Mouse (Mus musculus) midbrain, postnatal 0 days (tissue): ENCODE measurements around the gene Pcbp3. TPM values are rescaled to one million over a fixed set of nuclear protein-coding genes. Genes with fewer than 3 reads are reported as not detected.
A peak's percentile ranks its signal among the peaks of the same experiment; 100 is the strongest.

Experiments
- ATAC-seq: fragments of 200-750 bp; cut with Nextera tagmentation; 2 replicates; pipeline ENCODE4 v1.8.0; 2017; ENCODE audit warnings: moderate number of reproducible peaks, mild to moderate bottlenecking, moderate TSS enrichment, moderate library complexity; ENCODE audit not compliant: low FRiP score
- DNase-seq: peaks from one replicate; pipeline ENCODE4 v3.0.0-alpha.2; 2015; ENCODE audit warnings: low spot score
- H3K27ac ChIP-seq: fragments of 300-500 bp; sonication (generic); 2 replicates; pipeline ENCODE4 v1.5.1; 2014; ENCODE audit warnings: low read depth, mild to moderate bottlenecking, low read length, mixed read lengths
- H3K27me3 ChIP-seq: fragments of 300-500 bp; sonication (generic); 2 replicates; pipeline ENCODE4 v1.6.1; 2014; ENCODE audit warnings: low read length, control low read depth, mixed read lengths; ENCODE audit not compliant: insufficient read depth
- H3K36me3 ChIP-seq: fragments of 300-500 bp; sonication (generic); 2 replicates; pipeline ENCODE4 v1.6.1; 2014; ENCODE audit warnings: low read length, control low read depth, mixed read lengths; ENCODE audit not compliant: insufficient read depth
- H3K4me1 ChIP-seq: fragments of 300-500 bp; sonication (generic); 2 replicates; pipeline ENCODE4 v1.6.1; 2014; ENCODE audit warnings: mild to moderate bottlenecking, control low read depth, antibody characterized with exemption, low read length, mixed read lengths; ENCODE audit not compliant: insufficient read depth
- H3K4me2 ChIP-seq: fragments of 300-500 bp; sonication (generic); 2 replicates; pipeline ENCODE4 v1.6.1; 2014; ENCODE audit warnings: low read depth, mild to moderate bottlenecking, low read length, mixed read lengths; ENCODE audit not compliant: poor library complexity, severe bottlenecking
- H3K4me3 ChIP-seq: fragments of 300-500 bp; sonication (generic); 2 replicates; pipeline ENCODE4 v1.5.1; 2014; ENCODE audit warnings: low read depth, mild to moderate bottlenecking, low read length, moderate library complexity
- H3K9ac ChIP-seq: fragments of 300-500 bp; sonication (generic); replicated peaks from 2 replicates; pipeline ENCODE4 v1.6.1; 2014; ENCODE audit warnings: mild to moderate bottlenecking, low read length, moderate library complexity, mixed read lengths; ENCODE audit not compliant: poor library complexity, severe bottlenecking
- H3K9me3 ChIP-seq: fragments of 300-500 bp; sonication (generic); 2 replicates; pipeline ENCODE4 v1.6.1; 2016; ENCODE audit warnings: low read length, control low read depth
- CTCF ChIP-seq: IDR thresholded peaks from 2 replicates; pipeline ENCODE4 v1.5.1; 2016; ENCODE audit warnings: antibody characterized with exemption, mild to moderate bottlenecking
- WGBS: fragments of 180-500 bp; shearing (Covaris S2); extraction: QIAGEN DNeasy Blood & Tissue Kit; methylation state at CpG from one replicate; pipeline ENCODE4 v1.1.7; 2014; 5-methylcytosine and 5-hydroxymethylcytosine counted together
- polyA plus RNA-seq: library from polyadenylated mRNA; unstranded; fragments of >200 nt; fragmentation: Nextera tagmentation; extraction: Ambion mirVana; gene quantifications from 2 replicates; pipeline ENCODE4 v1.2.1, GENCODE M21; 2015
- total RNA-seq: library from RNA; depleted of rRNA; stranded (reverse); fragments of >200 nt; gene quantifications from 2 replicates; pipeline ENCODE4 v1.2.3, GENCODE M21; 2014

The Pcbp3 gene
- total and polyA plus RNA-seq, 2 experiments from 2014 or later, result 52.4 to 74.4 TPM

DNA sequence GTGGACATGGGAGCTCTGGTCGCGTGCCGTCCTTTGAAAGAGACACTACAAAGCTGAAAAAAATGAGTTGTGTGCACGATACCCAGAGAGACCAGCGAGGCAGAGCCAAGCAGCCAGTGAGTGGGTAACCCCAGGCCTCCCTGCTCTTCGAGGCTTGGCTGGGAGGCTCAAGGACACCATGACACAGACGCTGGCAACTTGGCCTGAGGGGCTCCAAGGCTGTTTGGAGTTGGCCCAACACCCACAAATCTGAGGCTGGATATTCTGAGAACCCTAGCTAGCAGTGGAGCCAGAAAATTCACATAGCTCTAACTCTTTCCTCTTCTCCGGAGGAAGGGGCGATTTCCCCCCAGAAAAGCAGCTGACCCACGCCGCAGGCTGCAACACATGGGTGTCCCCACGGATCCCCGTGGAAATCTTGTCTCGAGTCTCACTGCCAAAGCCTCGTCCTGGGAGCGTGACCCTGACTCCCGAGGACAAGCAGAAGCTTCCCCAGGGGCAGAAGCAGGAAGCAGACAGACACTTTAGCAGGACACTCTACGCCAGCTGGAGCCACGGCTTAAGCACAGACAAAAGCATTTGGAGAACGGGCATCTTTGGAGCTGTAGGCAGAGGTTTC lies 230.0 kb downstream of the Pcbp3 start:
- H3K36me3 ChIP-seq, result no peaks in the 10 kb centered on the region
- no peaks in the 10 kb centered on the region for H3K9me3 ChIP-seq
- no peak overlapping the region for H3K4me3 ChIP-seq
- 68% methylated on average over 20 of the region's 20 CpGs for WGBS
- no peak overlapping the region for H3K4me2 ChIP-seq
- no peak for TF ChIP-seq CTCF
- H3K27ac ChIP-seq, result no peak overlapping the region
- no peaks in the 10 kb centered on the region for H3K27me3 ChIP-seq
- H3K9ac ChIP-seq, result no peak overlapping the region
- H3K4me1 ChIP-seq, result peaks cover 10% of the 10 kb centered on the region; the same call in 1 of the 2 replicates
- no peak for DNase-seq
- no peak for ATAC-seq

DNA sequence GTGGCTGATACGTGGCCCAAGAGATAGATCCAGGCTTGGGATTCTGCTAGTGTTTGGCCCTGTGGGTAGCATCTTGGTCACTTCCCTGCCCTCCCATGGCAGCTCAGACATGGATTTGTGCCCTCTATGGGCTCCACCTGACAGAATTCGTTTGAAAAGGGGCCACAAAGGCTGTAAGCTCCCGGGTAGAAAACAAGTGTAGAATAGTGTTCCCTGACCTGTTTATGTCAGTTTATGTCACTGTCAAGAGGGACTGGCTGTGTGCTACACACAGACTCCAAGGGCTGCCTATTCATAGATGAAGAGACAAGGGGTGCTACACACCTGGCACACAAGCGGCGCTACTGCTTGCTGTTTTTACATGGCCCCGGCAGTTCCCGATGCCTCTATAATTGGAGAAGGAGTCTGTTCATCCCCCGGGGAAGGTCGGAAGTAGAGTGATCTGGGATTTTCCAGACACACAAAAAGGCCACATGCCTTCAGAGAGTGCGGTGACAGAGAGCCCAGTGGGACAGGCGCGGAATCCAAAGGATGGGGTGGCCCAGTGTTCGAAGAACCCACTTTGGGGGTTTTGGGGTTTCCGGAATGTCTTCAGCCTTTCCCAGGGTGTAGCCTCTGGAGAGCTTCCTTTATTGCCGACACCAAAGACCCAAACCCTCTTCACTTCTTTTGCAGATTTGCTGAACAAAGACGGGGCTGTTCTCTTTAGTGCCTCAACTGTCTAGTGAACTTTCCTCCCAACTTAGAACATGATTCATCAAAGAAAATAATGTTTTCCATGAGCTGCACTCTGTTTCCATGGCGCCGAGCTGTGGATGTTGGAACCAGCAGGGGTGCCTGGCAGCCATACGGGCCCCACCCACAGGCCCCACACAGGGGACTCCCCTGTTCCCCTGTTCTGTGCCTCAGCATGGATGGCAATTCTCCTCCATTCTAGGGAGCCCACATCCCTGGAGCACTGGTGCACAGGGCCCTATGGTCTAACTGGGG lies 231.8 kb downstream of the Pcbp3 start:
- Histone ChIP-seq H3K27me3 (no peaks in the 10 kb centered on the region), H3K27ac (no peak overlapping the region), H3K4me2 (no peak overlapping the region), H3K9me3 (no peaks in the 10 kb centered on the region), H3K4me3 (no peak overlapping the region), H3K36me3 (no peaks in the 10 kb centered on the region), H3K9ac (no peak overlapping the region), H3K4me1 (peaks cover 10% of the 10 kb centered on the region; the same call in 1 of the 2 replicates)
- WGBS, result 75% methylated on average over 19 of the region's 19 CpGs
- no peak for DNase-seq
- ATAC-seq, result no peak
- no peak for TF ChIP-seq CTCF

DNA sequence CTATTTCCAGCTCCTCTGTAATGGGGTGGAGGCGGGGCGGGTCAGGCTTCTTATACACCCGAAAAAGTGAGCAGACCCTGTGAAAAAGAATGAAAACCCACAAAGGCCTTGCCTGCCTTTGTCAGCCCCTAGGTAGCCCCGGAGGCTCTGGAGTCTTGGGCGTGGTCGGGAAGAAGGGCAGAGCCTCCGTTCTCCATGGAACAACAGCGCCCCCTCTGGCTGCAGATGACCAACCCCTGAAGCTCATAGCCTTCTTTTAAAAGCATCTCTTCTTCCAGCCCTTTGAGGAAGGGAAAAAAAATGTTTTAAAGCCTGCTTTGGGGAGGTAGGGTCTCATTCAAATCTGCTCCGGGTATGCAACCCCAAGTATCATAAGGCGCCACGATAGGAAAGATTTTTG lies 233.3 kb downstream of the Pcbp3 start:
- Histone ChIP-seq H3K4me3 (no peak overlapping the region), H3K4me2 (no peak overlapping the region), H3K27me3 (no peaks in the 10 kb centered on the region), H3K9ac (no peak overlapping the region), H3K4me1 (peaks cover 8% of the 10 kb centered on the region; the same call in 1 of the 2 replicates), H3K9me3 (no peaks in the 10 kb centered on the region), H3K27ac (no peak overlapping the region), H3K36me3 (no peaks in the 10 kb centered on the region)
- TF ChIP-seq CTCF, result peak; percentile 68
- WGBS, result 18% methylated on average over 11 of the region's 11 CpGs
- DNase-seq (peak; percentile 68), ATAC-seq (no peak)

DNA sequence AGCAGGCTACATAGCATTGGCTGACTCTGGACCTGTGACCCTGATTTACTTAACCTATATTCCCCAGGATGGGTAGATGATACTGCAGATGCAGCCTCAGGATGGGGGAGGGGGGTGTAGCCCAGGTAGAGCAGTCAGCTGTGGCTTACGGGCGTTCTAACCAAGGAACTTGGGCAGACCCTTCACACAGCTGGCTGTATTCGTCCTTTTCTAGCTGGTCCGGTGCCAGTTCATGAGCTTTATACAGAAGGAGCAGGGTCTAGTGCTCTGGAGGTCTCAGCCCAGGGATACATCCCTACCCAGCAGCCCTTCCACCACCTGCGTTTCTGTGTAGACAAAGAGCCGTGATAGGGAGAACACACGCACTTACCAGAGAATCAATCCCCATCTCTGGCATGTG lies 234.4 kb downstream of the Pcbp3 start:
- ATAC-seq (no peak), DNase-seq (no peak)
- Histone ChIP-seq H3K4me1 (no peaks in the 10 kb centered on the region; the same call in 1 of the 2 replicates), H3K27ac (no peak overlapping the region), H3K4me3 (no peak overlapping the region), H3K4me2 (no peak overlapping the region), H3K9me3 (no peaks in the 10 kb centered on the region), H3K27me3 (no peaks in the 10 kb centered on the region), H3K9ac (no peak overlapping the region), H3K36me3 (no peaks in the 10 kb centered on the region)
- 91% methylated on average over 7 of the region's 7 CpGs for WGBS
- no peak for TF ChIP-seq CTCF

DNA sequence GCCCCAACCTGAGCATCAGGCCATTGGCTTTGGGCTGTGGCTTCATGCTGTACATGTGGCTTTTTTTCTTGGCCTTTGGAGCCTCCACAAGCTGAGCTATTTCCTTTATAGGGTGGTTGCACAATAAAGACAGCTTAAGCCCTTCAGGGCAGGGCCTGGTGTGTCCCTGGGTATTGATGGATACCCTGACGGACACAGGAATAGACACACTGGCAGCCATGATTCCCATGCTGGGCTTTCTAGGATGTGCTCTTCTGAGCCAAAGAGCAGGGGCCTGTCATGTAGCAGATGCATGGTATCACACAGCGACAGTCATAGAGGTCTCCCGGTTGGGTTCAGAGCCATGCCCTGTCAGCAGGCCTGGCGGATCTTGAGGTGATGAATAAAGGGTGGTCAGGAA lies 234.8 kb downstream of the Pcbp3 start:
- Histone ChIP-seq H3K27me3 (no peaks in the 10 kb centered on the region), H3K4me1 (no peaks in the 10 kb centered on the region), H3K9me3 (no peaks in the 10 kb centered on the region), H3K4me3 (no peak overlapping the region), H3K4me2 (no peak overlapping the region), H3K36me3 (no peaks in the 10 kb centered on the region), H3K27ac (no peak overlapping the region), H3K9ac (no peak overlapping the region)
- no peak for TF ChIP-seq CTCF
- WGBS, result 95% methylated on average over 4 of the region's 4 CpGs
- DNase-seq, result no peak
- no peak for ATAC-seq
